In the genomic region with DNA sequence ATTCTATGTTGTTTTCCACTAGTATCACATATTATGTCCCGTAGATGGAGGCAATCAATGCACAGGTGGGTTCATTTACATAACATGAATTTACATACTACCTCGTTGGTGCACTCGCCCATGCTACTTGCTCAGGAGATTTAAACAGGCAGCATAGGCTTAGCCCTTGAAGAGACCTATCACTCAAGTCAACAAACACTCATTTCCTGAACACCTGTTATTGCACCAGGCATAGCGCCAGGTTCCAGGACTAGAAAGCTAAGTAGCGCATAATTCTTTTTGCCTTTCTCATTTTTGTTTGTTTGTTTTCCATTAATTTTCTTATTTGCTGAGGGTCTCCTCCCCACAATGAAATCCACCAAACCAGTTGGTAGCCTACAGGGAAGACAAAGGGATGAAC, we compare ENCODE assay signal across 21 mouse cellular contexts.
A peak's percentile ranks its signal among the peaks of the same experiment; 100 is the strongest.
DNase-seq lines count a peak whose midpoint lies in the region; ATAC-seq lines count a peak whose summit lies in the region.
"Had no signal": no experiment of that assay in that cellular context is flagged by ENCODE, and none has a peak within 500 bp of the region (broad histone marks: within the 10 kb centered on the region; RNA-seq: fewer than 3 reads in every experiment).

No protein-coding gene starts in this region.

- H3K27ac ChIP-seq in lung, embryonic 16.5 days (ENCODE audit: low read length): peak overlapping the region; percentile 5; the same call in 1 of the 2 replicates
- no peak overlapping the region for H3K27ac ChIP-seq in heart, embryonic 10.5 days
- H3K27ac ChIP-seq: embryonic facial prominence, embryonic 13.5 days; hindbrain, postnatal 0 days; kidney, postnatal 0 days; limb, embryonic 10.5 days had no signal

- no peaks in the 10 kb centered on the region for H3K27me3 ChIP-seq in lung, embryonic 16.5 days (ENCODE audit: control insufficient read depth, insufficient read depth, low read depth, low read length)
- no peaks in the 10 kb centered on the region for H3K27me3 ChIP-seq in heart, embryonic 10.5 days (ENCODE audit: insufficient read depth, poor library complexity, severe bottlenecking)
- H3K27me3 ChIP-seq: embryonic facial prominence, embryonic 13.5 days had no signal

- no peaks in the 10 kb centered on the region for H3K36me3 ChIP-seq in lung, embryonic 16.5 days (ENCODE audit: control insufficient read depth, insufficient read depth, low read length)
- no peaks in the 10 kb centered on the region for H3K36me3 ChIP-seq in heart, embryonic 10.5 days
- H3K36me3 ChIP-seq: embryonic facial prominence, embryonic 13.5 days; limb, embryonic 10.5 days had no signal

- 59% methylated on average over 5 of the region's 5 CpGs for WGBS in lung, embryonic 16.5 days
- 87% methylated on average over 5 of the region's 5 CpGs for WGBS in heart, embryonic 10.5 days

- H3K9me3 ChIP-seq in lung, embryonic 16.5 days (ENCODE audit: control insufficient read depth, low read length): no peaks in the 10 kb centered on the region
- H3K9me3 ChIP-seq in heart, embryonic 10.5 days: no peaks in the 10 kb centered on the region
- H3K9me3 ChIP-seq: embryonic facial prominence, embryonic 13.5 days; limb, embryonic 10.5 days had no signal

- H3K4me3 ChIP-seq in lung, embryonic 16.5 days (ENCODE audit: low read length): no peak overlapping the region
- H3K4me3 ChIP-seq in heart, embryonic 10.5 days: no peak overlapping the region
- H3K4me3 ChIP-seq: embryonic facial prominence, embryonic 13.5 days; limb, embryonic 10.5 days had no signal

- peak; percentile 51; the same call in 1 of the 2 replicates for ATAC-seq in lung, embryonic 16.5 days (ENCODE audit: low read depth)
- ATAC-seq in activated CD4-positive, CD25-positive, alpha-beta regulatory T cell, adult 4 months: no peak
- ATAC-seq: forebrain, embryonic 14.5 days; hindbrain, postnatal 0 days; liver, postnatal 0 days; Patski had no signal

- peak; percentile 66 for DNase-seq in cerebellum, adult 11 months
- DNase-seq in cerebellum, postnatal 4 days (ENCODE audit: low spot score in 2 of 2): no peak
- DNase-seq in cerebellum, postnatal 14 days: peak; percentile 70 to 71
- no peak for DNase-seq in c-Kit-positive CD71-positive TER-119-positive erythroid progenitor cells, embryonic 14.5 days (ENCODE audit: low spot score)
- no peak for DNase-seq in heart, embryonic 10.5 days (ENCODE audit: low spot score)
- DNase-seq in urinary bladder, postnatal 4 days (ENCODE audit: low spot score in 2 of 2): no peak
- DNase-seq: adrenal gland, postnatal 10 days; gastrocnemius, postnatal 10 days; heart, adult 11 months; kidney, adult 11 months; liver, postnatal 0 days; retina, postnatal 1 day; right cerebral cortex, postnatal 4 days had no signal

- no peak overlapping the region for H3K9ac ChIP-seq in lung, embryonic 16.5 days (ENCODE audit: low read length)
- H3K9ac ChIP-seq: embryonic facial prominence, embryonic 13.5 days; liver, postnatal 0 days had no signal

- no peak overlapping the region for H3K4me2 ChIP-seq in lung, embryonic 16.5 days (ENCODE audit: low read depth, low read length)
- H3K4me2 ChIP-seq: embryonic facial prominence, embryonic 13.5 days had no signal

- peaks cover 10% of the 10 kb centered on the region for H3K4me1 ChIP-seq in lung, embryonic 16.5 days (replicated peaks; ENCODE audit: control insufficient read depth, insufficient read depth, low read length)
- H3K4me1 ChIP-seq in heart, embryonic 10.5 days: no peaks in the 10 kb centered on the region
- H3K4me1 ChIP-seq: embryonic facial prominence, embryonic 13.5 days; limb, embryonic 10.5 days had no signal

Comparison
In these comparisons a context has a peak if more than half of its experiments do, and no peak if none do; other contexts are left out.
1. DNase-seq: peak in cerebellum, adult 11 months (single experiment) and cerebellum, postnatal 14 days (2 of 2); none in cerebellum, postnatal 4 days (0 of 2), c-Kit-positive CD71-positive TER-119-positive erythroid progenitor cells, embryonic 14.5 days (single experiment), heart, embryonic 10.5 days (single experiment) and urinary bladder, postnatal 4 days (0 of 2).